Mouse (Mus musculus) erythroblast, embryonic 14.5 days (primary cell): ENCODE measurements around the gene Gli2.

Experiments
- GATA1 ChIP-seq: IDR thresholded peaks from 2 replicates; pipeline ENCODE4 v1.6.1; 2012; ENCODE audit warnings: low read length, inconsistent platforms, mixed read lengths
- TAL1 ChIP-seq: IDR thresholded peaks from 3 replicates; pipeline ENCODE4 v1.6.1; 2012; ENCODE audit warnings: low read length, inconsistent platforms, mixed read lengths

DNA sequence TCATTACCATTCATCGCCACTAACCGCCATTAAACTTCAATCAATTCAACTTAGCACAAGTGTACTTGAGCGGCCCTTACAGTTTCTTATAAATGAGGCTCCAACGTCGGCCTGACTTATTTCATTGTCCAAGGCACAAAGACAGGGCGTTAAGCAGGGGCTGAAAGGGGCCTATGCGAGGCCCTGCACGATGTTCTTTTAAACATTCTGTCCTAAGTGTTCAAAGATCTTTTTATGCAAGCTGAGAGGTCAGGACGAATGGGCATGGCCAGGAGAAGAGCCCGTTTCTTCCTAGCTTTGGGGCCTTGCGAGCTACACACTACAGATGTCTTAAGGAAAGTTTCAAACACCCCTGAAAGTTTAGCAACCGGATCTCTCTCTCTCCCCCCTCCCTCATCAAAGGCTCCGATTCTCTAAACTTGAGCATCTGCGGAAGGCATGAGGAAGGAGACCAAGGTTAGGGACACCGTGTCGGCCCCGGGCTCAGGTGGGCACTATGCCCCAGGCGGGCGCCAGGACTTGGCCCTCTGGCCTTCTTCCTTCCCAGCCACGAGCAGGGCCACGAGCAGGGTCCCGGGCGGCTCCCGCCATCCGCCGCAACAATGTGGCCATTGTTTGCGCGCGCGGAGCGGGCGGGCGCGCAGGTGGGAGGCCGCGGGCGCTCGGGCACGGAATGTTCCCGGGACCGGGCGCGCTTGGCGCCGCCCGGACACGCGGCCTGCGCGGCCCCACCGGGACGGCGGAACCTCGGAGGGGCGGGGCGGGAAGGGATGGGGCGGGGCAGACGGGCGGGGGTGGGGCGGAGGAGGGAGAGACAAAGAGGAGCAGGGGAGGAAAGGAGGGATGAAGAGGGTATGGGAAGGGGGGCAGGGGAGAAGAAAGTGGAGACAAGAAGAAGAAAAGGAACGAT is 5.7 kb downstream of the Gli2 start:
- TF ChIP-seq GATA1 (no peak), TAL1 (no peak)
